Mouse (Mus musculus) heart, embryonic 15.5 days (tissue): ENCODE results near the gene Slc26a10. TPM values are rescaled to one million over a fixed set of nuclear protein-coding genes. Genes with fewer than 3 reads are reported as not detected.
A peak's percentile ranks its signal among the peaks of the same experiment; 100 is the strongest.

ENCODE experiments used
- ATAC-seq: fragments of 200-750 bp; cut with Nextera tagmentation; replicated peaks from 2 replicates; pipeline ENCODE4 v1.8.0; 2017; ENCODE audit warnings: low read depth, moderate TSS enrichment; ENCODE audit not compliant: insufficient number of reproducible peaks, insufficient read depth, low FRiP score
- H3K27ac ChIP-seq: fragments of 300-500 bp; sonication (generic); 2 replicates; pipeline ENCODE4 v1.5.1; 2015; ENCODE audit warnings: mild to moderate bottlenecking, inconsistent platforms
- H3K27me3 ChIP-seq: fragments of 300-500 bp; sonication (generic); 2 replicates; pipeline ENCODE4 v1.6.1; 2015; ENCODE audit warnings: inconsistent platforms
- H3K36me3 ChIP-seq: fragments of 300-500 bp; sonication (generic); 2 replicates; pipeline ENCODE4 v1.6.1; 2015; ENCODE audit warnings: mild to moderate bottlenecking, inconsistent platforms
- H3K4me1 ChIP-seq: fragments of 300-500 bp; sonication (generic); replicated peaks from 2 replicates; pipeline ENCODE4 v1.6.1; 2015; ENCODE audit warnings: inconsistent platforms
- H3K4me2 ChIP-seq: fragments of 300-500 bp; sonication (generic); 2 replicates; pipeline ENCODE4 v1.6.1; 2015; ENCODE audit warnings: inconsistent platforms, mild to moderate bottlenecking, moderate library complexity
- H3K4me3 ChIP-seq: fragments of 300-500 bp; sonication (generic); 2 replicates; pipeline ENCODE4 v1.5.1; 2015; ENCODE audit warnings: mild to moderate bottlenecking, inconsistent platforms
- H3K9ac ChIP-seq: fragments of 300-500 bp; sonication (generic); 2 replicates; pipeline ENCODE4 v1.6.1; 2015; ENCODE audit warnings: mild to moderate bottlenecking, inconsistent platforms
- H3K9me3 ChIP-seq: fragments of 300-500 bp; sonication (generic); replicated peaks from 2 replicates; pipeline ENCODE4 v1.6.1; 2016; ENCODE audit warnings: inconsistent platforms
- WGBS: fragments of 180-500 bp; shearing (Covaris S2); methylation state at CpG from one replicate; pipeline ENCODE4 v1.1.7; 2015; ENCODE audit warnings: mixed read lengths; 5-methylcytosine and 5-hydroxymethylcytosine counted together
- polyA plus RNA-seq: library from polyadenylated mRNA; unstranded; fragments of >200 nt; fragmentation: Nextera tagmentation; extraction: Ambion mirVana; gene quantifications from 2 replicates; pipeline ENCODE4 v1.2.1, GENCODE M21; 2015

Gene Slc26a10
- 15.6 and 16.7 TPM in 2 replicates for polyA plus RNA-seq

DNA sequence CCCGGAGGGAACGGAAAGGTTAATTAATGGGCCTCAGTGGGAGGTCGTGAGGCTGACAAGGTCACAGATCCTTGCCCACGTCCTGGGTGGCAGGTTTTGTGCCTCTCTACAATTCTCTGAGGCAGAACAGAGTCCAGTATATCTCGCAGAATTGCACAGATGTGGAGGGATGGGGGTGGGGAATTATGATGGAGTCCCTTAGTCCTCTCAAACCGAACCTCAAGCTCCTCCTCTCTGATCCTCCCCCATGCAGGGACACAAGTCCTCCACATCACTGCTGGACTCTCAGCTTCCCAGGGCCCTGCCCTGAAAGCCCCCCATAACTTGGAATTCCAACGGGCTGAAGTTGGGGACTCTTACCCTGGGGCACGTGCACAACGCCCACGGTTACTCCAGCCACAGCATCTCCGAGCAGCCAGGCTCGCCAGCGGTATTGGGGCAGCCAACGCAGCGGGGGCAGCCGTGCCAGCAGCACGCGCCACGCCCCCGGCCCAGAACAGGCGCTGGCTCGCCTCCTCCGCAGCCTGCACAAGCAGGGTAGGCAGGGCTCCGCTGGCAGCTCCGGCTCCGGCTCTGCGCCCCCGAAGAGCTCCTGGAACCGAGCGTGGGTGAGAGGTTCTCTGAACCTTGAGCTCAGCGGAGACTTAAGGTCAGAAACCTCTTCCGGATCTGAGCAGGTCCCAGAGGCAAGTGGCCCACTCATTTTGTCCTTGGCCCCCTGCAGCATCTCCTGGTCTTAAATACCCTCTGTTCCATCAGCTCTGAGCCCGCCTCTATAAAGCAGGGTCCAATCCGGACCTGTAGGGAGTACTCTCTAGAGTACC is at the start of gene Slc26a10:
Gene Slc26a10, minus strand, starts transcription at position 775 of the 824 bp plus-strand sequence.
- H3K27ac ChIP-seq = 0 out of 2 replicates have a peak within 1 kb of the TSS, but pooled peaks have one; percentile 37
- H3K9ac ChIP-seq = peak within 1 kb of the TSS; percentile 32; the same call in 1 of the 2 replicates
- no peak for ATAC-seq
- H3K27me3 ChIP-seq = peaks cover 96% of the 10 kb centered on the region
- H3K36me3 ChIP-seq = no peaks in the 10 kb centered on the region
- H3K4me3 ChIP-seq = peak within 1 kb of the TSS; percentile 41
- H3K4me1 ChIP-seq = peaks cover 39% of the 10 kb centered on the region
- WGBS = 5% methylated on average over 34 of the region's 34 CpGs
- H3K9me3 ChIP-seq = no peaks in the 10 kb centered on the region
- peak within 1 kb of the TSS; percentile 60 for H3K4me2 ChIP-seq

DNA sequence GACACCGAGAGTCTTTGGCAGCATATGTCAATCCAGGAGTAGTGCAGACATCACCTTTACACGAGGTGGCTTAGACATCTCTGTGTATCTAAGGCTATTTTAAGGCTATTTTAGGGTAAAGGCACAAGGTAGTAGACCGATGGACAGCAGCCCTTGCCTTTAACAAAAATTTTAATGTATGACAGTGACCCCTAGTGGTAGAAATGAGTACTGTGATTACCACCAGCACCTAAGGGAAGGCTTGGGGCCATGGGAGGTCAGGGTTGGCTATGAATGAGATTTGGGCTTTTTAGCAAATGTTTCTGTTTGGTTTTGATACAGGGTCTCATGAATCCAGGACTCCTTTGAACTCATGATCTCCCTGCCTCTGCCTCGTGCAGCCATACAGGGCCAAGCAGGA is 48.5 kb upstream of the Slc26a10 start:
- H3K9me3 ChIP-seq = no peaks in the 10 kb centered on the region
- WGBS = 14% methylated on average over 4 of the region's 4 CpGs
- 0 out of 2 replicates have a peak, but pooled peaks have one; percentile 50 for ATAC-seq

DNA sequence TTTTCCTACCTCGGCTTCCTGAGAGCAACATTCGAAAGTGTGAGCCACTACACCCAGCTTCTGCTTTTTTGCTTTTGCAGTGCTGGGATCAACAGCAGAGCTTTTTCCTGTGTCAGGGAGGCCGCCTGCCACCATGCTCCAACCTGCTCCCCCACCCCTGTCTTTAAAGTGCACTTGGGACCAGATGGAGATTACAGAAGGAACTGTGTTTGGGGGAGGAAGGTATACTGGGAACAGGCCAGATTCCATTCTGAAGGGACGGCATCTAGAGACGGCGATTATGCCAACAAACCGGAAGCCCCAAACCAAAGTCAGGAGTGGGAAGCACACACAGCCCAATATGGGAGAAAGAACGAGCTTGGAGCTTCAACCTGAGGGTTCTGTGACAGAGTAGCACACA is 46.7 kb upstream of the Slc26a10 start:
- peaks cover 45% of the 10 kb centered on the region for H3K27me3 ChIP-seq
- 82% methylated on average over 8 of the region's 8 CpGs for WGBS
- no peak overlapping the region for H3K27ac ChIP-seq
- H3K9me3 ChIP-seq = no peaks in the 10 kb centered on the region
- no peaks in the 10 kb centered on the region for H3K4me1 ChIP-seq
- no peak overlapping the region for H3K9ac ChIP-seq
- no peak overlapping the region for H3K4me3 ChIP-seq
- no peak overlapping the region for H3K4me2 ChIP-seq
- no peak for ATAC-seq
- H3K36me3 ChIP-seq = no peaks in the 10 kb centered on the region

More for the DNA sequence above, 48.5 kb upstream of the Slc26a10 start:
- Histone ChIP-seq H3K4me3 (no peak overlapping the region), H3K4me1 (no peaks in the 10 kb centered on the region), H3K27me3 (peaks cover 40% of the 10 kb centered on the region), H3K36me3 (no peaks in the 10 kb centered on the region), H3K27ac (no peak overlapping the region), H3K4me2 (no peak overlapping the region), H3K9ac (no peak overlapping the region)

- Histone ChIP-seq H3K36me3 (no peaks in the 10 kb centered on the region), H3K4me2 (no peak overlapping the region), H3K4me3 (no peak overlapping the region), H3K27ac (no peak overlapping the region), H3K4me1 (no peaks in the 10 kb centered on the region), H3K9ac (no peak overlapping the region), H3K27me3 (peaks cover 42% of the 10 kb centered on the region), H3K9me3 (no peaks in the 10 kb centered on the region)
- no peak for ATAC-seq
- 55% methylated on average over 8 of the region's 8 CpGs for WGBS
Observed at GRCm38 (mm10) chr10:127226318-127226895, 46.0 kb upstream of the Slc26a10 start.

GRCm38 (mm10) chr10:127225732-127226131 is 45.3 kb upstream of the Slc26a10 start:
- Histone ChIP-seq H3K9ac (no peak overlapping the region), H3K9me3 (no peaks in the 10 kb centered on the region), H3K27me3 (peaks cover 36% of the 10 kb centered on the region), H3K36me3 (no peaks in the 10 kb centered on the region), H3K4me1 (no peaks in the 10 kb centered on the region), H3K27ac (no peak overlapping the region), H3K4me3 (no peak overlapping the region), H3K4me2 (no peak overlapping the region)
- ATAC-seq = no peak
- 28% methylated on average over 10 of the region's 10 CpGs for whole genome bisulfite sequencing

DNA sequence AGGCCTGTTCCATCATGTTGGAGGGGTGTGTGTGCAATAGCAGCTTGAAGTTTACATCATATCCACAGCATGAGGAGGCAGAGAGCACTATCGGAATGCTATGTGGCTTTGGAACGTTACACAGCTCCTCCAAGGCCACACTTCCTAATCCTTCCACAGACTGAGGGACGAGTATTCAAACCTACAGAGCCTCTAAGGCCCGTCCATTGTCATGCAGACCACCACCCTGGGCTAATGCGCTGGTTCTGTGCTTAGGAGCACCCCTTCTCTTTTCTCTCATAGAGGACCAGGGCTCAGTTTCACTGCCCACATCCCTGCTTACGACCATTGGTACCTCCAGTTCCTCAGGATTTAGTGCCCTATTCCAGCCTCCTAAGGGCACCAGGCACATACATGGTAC is 44.8 kb upstream of the Slc26a10 start:
- Histone ChIP-seq H3K27me3 (peaks cover 31% of the 10 kb centered on the region), H3K4me2 (no peak overlapping the region), H3K9me3 (no peaks in the 10 kb centered on the region; the same call in 1 of the 2 replicates), H3K9ac (no peak overlapping the region), H3K4me3 (no peak overlapping the region), H3K36me3 (no peaks in the 10 kb centered on the region), H3K4me1 (no peaks in the 10 kb centered on the region), H3K27ac (no peak overlapping the region)
- ATAC-seq = no peak
- WGBS = 51% methylated on average over 6 of the region's 6 CpGs

DNA sequence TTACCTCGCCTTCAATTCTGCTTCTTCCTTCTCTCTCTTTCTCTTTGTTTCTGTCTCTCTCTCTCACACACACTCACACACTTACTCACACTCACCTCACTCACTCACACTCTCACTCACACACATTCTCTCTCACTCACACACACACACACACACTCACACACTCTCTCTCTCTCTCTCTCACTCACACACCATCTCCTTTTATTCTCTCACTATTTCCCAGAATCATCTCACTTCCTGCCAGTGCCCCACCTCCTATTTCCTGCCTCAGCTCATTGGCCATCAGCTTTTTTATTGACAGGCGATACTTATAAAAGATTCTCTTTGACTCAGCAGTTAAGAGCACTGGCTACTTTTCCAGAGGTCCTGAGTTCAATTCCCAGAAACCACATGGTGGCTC is 37.9 kb upstream of the Slc26a10 start:
- Histone ChIP-seq H3K4me3 (no peak overlapping the region), H3K36me3 (no peaks in the 10 kb centered on the region), H3K4me2 (no peak overlapping the region), H3K9me3 (no peaks in the 10 kb centered on the region; the same call in 1 of the 2 replicates), H3K9ac (no peak overlapping the region), H3K27ac (no peak overlapping the region), H3K27me3 (0 out of 2 replicates have a peak, but pooled peaks cover 8% of the 10 kb centered on the region), H3K4me1 (no peaks in the 10 kb centered on the region)
- no peak for ATAC-seq
- 93% methylated on average over 2 of the region's 2 CpGs for WGBS

DNA sequence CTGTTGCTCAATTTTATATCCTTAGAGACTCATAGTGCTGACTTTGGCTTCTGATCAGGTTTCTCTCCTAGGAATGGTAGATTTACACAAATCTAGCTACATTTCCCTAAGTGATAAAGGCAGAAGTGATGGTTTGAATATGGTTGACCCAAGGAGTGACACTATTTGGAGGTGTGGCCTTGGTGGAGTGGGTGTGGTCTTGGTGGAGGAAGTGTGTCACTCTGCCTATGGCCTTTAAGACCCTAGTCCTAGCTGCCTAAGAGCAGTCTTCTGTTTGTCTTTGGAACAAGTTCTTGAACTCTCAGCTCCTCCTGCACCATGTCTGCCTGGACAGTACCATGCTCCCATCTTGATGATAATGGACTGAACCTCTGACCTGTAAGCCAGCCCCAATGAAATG is 36.7 kb upstream of the Slc26a10 start:
- H3K27me3 ChIP-seq = 0 out of 2 replicates have a peak, but pooled peaks cover 2% of the 10 kb centered on the region
- H3K9ac ChIP-seq = no peak overlapping the region
- H3K9me3 ChIP-seq = no peaks in the 10 kb centered on the region; the same call in 1 of the 2 replicates
- no peak for ATAC-seq
- H3K4me2 ChIP-seq = no peak overlapping the region
- no peaks in the 10 kb centered on the region for H3K4me1 ChIP-seq
- no peak overlapping the region for H3K27ac ChIP-seq
- no peaks in the 10 kb centered on the region for H3K36me3 ChIP-seq
- H3K4me3 ChIP-seq = no peak overlapping the region

- Histone ChIP-seq H3K36me3 (no peaks in the 10 kb centered on the region), H3K4me2 (no peak overlapping the region), H3K27ac (no peak overlapping the region), H3K4me3 (no peak overlapping the region), H3K9me3 (no peaks in the 10 kb centered on the region; the same call in 1 of the 2 replicates), H3K27me3 (0 out of 2 replicates have a peak, but pooled peaks cover 2% of the 10 kb centered on the region), H3K9ac (no peak overlapping the region), H3K4me1 (no peaks in the 10 kb centered on the region)
- no peak for ATAC-seq
- WGBS = 87% methylated on average over 11 of the region's 11 CpGs
Observed at GRCm38 (mm10) chr10:127216456-127216855, 36.0 kb upstream of the Slc26a10 start.

DNA sequence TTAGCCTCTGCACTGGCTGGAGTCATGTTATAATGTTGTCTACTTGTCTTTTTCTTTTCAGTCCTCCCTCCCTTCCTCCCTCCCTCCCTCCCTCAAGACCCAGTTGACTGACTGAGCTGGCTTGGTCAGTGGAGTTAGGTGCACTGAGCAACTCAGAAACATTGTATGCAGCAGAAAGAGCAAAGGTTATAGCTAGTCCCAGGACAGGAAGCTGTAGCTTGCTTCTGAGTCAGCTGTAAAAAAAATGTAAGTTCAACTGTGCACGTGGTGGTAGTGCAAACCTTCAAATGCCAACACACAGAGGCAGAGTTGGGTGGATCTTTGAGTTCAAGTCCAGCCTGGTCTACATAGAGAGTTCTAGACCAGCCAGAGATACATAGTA is 34.0 kb upstream of the Slc26a10 start:
- Histone ChIP-seq H3K4me3 (no peak overlapping the region), H3K4me2 (no peak overlapping the region), H3K9me3 (no peaks in the 10 kb centered on the region), H3K27me3 (0 out of 2 replicates have a peak, but pooled peaks cover 2% of the 10 kb centered on the region), H3K9ac (no peak overlapping the region), H3K27ac (no peak overlapping the region), H3K4me1 (peaks cover 15% of the 10 kb centered on the region), H3K36me3 (no peaks in the 10 kb centered on the region)
- ATAC-seq = no peak
- 52% methylated on average over 1 of the region's 1 CpGs for WGBS

- H3K36me3 ChIP-seq = no peaks in the 10 kb centered on the region
- 82% methylated on average over 13 of the region's 13 CpGs for WGBS
- H3K9me3 ChIP-seq = no peaks in the 10 kb centered on the region
- H3K27me3 ChIP-seq = 0 out of 2 replicates have a peak, but pooled peaks cover 2% of the 10 kb centered on the region
- no peak overlapping the region for H3K4me2 ChIP-seq
- ATAC-seq = no peak
- no peak overlapping the region for H3K4me3 ChIP-seq
- peaks cover 18% of the 10 kb centered on the region for H3K4me1 ChIP-seq
- H3K27ac ChIP-seq = no peak overlapping the region
- H3K9ac ChIP-seq = no peak overlapping the region
Observed at GRCm38 (mm10) chr10:127213704-127214421, 33.4 kb upstream of the Slc26a10 start.
